Mouse (Mus musculus) granulocyte monocyte progenitor cell, adult 5-6 weeks (primary cell): ENCODE results near the gene Slc48a1. TPM values are rescaled to one million over a fixed set of nuclear protein-coding genes. Genes with fewer than 3 reads are reported as not detected.

Experiments used
- ATAC-seq: replicated peaks from 2 replicates; pipeline ENCODE4 v1.8.0; 2016; ENCODE audit warnings: mild to moderate bottlenecking, moderate TSS enrichment, inconsistent platforms; ENCODE audit not compliant: poor library complexity, severe bottlenecking
- total RNA-seq, 2 experiments: library from RNA; stranded (forward) in 1 of 2; stranded (reverse) in 1 of 2; fragments of 200-712, 200-1000 nt in 1 of 2; fragments of >200 nt in 1 of 2; fragmentation: Nextera tagmentation in 1 of 2; gene quantifications; 2 replicates each; pipeline ENCODE4 v1.2.3; 2014 to 2017

Slc48a1 gene
- total RNA-seq, 2 experiments from 2014 or later, result 71.6 to 99.2 TPM

- ATAC-seq, result no peak
These were observed 18.5 kb downstream of the Slc48a1 start for GRCm38 (mm10) chr15:97796674-97797310.

GRCm38 (mm10) chr15:97798134-97798533 is 19.8 kb downstream of the Slc48a1 start:
- no peak for ATAC-seq

DNA sequence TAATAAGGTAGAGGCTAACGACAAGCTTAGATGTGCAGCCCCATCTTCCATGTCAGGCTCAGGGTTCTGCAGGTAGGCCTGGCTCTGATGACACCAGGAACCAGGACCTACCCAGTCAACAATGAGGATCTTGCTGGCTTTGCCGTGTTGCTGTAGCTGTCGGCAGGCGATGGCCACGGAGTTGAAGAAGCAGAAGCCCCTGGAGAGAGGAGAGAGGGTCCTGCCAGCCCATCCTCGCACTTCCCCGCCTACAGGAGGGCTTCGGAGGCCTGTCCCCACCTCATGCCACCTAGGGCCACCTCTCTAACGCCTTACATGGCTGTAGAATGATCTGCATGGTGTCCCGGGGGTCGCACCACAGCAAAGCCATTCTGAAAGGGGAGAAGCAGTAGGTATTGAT is 21.1 kb downstream of the Slc48a1 start:
- ATAC-seq, result no peak

DNA sequence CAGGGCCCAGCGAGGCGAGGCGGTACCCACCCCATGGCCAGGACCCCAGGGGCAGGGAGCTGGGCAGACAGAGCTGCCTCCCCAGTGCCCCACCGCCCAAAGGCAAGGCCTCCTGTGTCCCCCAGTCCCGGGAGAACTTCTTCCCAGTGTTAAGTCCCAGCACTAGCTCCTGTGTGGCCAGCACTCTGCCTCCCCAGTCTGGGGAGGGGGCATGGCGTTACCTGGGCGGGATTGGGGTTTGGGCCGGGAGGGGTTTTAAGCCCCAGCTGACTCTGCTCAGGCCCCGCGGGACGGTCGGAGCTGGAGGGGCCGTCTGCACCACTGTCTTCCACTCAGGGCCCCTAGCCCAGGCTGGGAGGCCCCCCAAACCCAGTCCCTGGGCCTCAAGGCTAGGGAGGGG is 22.5 kb downstream of the Slc48a1 start:
- no peak for ATAC-seq

GRCm38 (mm10) chr15:97801811-97802210 is 23.5 kb downstream of the Slc48a1 start:
- ATAC-seq, result no peak

DNA sequence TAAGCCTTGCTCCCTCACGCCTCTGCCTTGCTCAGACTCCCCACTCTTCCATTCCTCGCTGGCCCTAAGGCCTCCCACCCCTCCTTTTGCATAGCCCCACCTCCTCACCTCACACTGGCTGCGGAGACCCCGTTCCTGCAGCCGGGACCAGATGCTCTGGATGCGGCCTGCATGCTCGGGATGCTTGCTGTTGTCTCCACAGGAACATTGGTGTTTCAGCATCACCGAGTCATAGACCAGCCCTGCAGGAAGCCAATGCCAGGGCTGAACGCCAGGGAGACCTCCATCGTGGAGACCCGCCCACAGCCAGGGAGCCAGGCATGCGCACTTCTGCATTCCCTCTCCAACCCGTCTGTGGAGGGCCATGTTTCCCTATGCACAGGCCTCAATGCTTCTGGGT is 24.3 kb downstream of the Slc48a1 start:
- ATAC-seq, result no peak

- no peak for ATAC-seq
These were observed 29.5 kb downstream of the Slc48a1 start for GRCm38 (mm10) chr15:97807867-97808266.

DNA sequence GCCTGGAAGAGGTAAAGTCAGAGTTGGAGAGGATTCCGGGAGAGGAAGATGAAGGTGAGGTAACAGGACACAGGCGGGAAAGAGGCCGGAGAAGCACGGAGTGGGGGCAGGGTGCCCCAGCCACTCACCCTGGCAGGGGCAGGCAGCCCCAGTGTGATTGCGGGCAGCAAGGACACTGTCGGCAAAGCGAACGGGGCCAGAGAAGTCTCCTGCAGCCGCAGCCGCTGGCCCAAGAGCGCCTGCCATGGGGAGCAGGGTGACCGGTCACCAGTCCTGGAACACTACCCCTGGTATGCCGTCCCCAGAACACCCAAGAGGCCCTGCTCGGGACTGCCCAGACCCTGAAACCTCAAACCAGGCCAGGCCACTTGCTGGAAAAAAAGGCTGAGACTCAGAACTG is 30.2 kb downstream of the Slc48a1 start:
- no peak for ATAC-seq

DNA sequence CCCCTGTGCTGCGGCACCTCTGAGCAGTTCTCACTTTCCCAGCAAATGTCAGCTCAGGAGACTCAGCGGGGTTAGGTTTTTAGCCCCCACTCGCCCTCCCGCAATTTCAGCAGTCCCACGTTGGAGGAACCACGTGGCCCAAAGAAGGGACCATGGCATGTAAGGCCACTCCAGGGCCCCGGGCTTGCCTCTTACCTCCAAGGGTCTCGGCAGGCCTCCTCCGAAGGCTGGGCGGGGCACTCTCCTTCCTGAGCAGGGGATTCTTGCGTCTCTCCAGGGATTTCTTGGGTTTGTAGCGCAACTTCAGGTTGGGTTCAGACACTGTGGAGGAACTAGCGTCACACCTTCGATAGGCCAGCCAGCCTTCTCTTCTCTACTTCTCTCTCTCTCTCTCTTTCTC is 30.9 kb downstream of the Slc48a1 start:
- ATAC-seq, result no peak

GRCm38 (mm10) chr15:97809942-97810341 is 31.6 kb downstream of the Slc48a1 start:
- ATAC-seq, result peak; percentile 41; the same call in 1 of the 2 replicates

- ATAC-seq, result no peak
These were observed 32.1 kb downstream of the Slc48a1 start for GRCm38 (mm10) chr15:97810399-97810798.

DNA sequence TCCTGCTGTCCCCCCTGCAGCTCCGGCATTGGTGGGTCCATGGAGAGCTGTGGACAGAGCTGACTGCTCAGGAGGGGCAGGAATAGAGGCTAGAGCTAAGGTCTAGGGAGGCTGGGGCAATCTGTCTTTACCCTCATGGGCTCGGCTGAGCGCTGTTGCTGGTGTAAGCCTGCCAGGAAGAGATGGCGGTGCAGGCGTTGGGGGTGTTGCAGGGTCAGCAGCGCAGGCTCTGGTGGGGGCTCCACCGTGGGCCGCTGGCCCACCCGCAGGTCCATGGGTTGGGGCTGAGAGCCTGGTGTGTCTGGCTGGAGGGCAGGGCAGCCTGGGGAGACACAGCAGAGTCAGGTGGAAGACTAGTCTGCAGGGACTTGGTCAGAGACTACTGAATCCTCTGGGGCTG is 33.0 kb downstream of the Slc48a1 start:
- ATAC-seq, result no peak

DNA sequence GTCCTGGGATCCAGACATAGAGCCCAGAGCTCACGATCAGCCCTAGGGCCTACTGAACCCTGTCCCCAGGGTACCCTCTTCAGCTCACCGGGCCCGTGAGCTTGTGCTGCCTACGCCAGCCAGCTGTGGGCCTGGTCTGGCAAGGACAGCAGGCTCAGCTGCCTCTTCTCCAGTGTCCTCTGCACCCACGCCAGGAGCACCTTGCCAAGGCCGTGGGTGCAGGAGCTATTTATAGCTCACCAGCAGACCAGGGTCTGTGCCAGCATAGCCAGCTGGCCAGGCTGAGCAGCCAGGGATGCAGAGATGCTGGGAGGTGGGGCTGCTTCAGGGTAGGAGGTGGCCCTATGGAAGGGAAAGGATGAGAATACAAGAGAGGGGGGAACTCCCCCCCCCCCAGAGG is 33.8 kb downstream of the Slc48a1 start:
- ATAC-seq, result no peak

DNA sequence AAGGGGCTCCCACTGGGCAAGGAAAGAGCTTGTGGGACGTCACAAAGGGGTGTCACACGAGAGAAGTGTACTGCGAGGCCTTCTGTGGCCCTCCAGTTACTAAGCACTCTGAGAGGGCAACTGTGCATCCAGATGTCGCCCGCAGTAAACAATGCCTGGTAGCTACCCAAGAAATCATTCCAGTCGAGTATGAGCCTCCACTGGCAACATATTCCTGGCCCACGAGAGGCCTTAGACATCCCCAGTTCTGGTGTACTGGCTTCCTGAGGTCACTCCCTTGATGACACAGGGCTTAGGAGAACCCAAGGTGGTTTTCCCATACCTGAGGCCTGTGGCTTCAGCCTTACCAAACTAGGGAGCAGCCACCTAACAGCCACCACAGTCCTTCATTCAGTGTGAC is 34.6 kb downstream of the Slc48a1 start:
- ATAC-seq, result no peak

DNA sequence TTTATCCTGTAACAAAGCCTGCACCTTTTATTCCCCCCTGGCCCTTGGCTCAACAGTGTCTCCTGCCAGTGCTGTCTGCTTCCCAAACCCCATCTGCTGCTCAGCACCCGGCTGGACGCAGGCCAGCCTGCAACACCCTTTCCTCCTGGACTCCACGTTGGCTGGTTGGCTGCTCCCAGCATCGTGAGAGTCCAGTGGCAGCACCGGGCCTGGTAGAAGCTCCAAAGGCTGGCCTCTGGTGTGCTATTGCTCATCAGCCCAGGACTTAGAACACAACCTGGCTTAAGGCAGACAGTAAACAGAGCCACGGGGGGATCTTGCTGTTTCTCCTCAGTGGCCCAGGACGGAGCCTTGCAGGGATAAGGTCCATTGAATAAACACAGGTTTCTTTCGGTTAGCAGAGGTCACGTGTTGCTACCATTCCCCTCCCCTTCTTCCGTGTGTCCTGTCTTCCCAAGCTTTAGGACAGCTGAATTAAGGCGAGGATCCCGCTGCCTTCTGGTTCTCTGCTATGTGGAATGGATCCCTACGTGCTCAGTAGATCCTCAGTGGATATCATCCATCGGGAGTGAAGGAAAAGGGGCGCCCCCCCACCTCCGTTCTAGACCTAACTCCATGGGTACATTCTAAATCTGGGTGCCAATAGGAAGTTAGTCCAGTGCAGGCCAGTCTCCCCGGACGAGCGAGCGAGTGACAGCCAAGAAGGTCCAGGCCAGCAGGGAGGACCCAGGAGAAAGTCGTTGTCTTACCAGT is 35.3 kb downstream of the Slc48a1 start:
- no peak for ATAC-seq

DNA sequence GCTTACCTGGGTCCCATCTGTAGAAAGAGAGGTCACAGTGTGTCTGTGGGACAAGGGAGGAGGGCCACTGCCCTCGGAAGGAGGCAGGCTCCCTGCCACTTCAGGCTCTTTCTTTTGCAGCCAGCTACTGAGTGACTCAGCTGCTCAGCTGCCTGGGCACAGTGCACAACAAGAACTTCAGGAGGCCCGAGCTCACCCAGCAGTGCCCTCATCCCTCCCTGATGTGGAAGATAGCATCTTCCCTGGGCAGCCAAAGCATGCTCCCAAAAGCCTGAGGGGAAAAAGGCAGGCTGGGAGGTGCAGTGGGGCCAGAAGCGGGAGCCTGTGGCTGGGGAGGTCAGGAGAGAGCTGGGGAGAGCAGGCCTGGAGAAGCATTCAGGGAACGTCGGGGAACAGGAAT is 36.4 kb downstream of the Slc48a1 start:
- no peak for ATAC-seq

- ATAC-seq, result no peak
These were observed 36.9 kb downstream of the Slc48a1 start for GRCm38 (mm10) chr15:97815254-97815653.

DNA sequence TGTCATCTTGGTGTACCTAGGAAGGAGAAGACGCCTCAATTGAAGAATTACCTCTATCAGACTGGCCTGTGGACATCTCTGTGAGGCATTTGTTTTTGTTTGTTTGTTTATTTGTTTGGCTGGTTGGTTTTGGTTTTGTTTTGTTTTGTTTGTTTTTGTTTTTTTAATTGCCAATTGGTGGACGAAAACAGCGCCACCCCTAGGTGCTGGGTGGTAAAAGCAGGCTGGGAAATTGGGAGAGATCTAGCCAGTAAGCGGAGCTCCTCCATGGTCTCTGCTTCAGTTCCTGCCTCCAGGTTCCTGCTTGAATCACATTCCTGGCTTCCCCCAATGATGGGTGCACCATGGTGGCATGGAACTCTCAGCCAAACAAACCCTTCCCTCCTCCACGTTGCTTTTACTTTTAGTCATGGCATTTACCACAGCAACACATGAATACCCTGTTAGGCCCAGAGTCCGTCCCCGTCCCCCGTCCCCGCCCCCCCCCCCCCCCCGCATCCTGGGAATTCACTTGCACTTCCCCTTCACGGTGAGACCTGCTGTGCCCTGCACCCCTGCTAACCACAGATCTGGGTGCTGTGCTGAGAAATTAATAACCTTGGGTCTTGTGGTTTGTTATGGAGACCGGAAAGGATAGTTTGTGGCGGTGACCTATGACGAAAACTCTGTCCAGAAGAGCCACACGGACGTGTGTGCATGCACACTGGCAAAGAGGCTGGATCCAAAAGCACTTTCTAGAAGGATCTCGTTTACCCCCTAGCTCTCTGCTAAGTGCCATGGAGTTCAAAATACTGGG is 38.1 kb downstream of the Slc48a1 start:
- peak; percentile 69 for ATAC-seq

DNA sequence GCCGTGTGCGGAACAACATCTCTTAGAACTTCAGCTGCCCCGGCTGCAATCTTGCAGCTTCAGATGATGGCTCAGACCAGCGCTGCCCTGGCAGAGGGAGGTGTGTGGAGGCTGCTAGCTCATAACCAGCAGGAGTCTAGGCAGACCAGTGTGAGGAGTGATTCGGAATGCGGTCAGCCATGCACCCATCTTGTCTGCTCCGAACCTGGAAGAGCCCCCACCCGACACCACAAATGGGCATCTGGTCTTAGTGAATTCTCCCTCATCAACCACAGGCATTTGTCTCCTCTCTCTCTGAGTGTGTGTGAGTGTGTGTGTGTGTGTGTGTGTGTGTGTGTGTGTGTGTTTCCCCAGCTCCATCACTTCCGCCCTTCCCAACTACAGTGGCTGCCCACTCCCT is 41.6 kb downstream of the Slc48a1 start:
- ATAC-seq, result no peak

DNA sequence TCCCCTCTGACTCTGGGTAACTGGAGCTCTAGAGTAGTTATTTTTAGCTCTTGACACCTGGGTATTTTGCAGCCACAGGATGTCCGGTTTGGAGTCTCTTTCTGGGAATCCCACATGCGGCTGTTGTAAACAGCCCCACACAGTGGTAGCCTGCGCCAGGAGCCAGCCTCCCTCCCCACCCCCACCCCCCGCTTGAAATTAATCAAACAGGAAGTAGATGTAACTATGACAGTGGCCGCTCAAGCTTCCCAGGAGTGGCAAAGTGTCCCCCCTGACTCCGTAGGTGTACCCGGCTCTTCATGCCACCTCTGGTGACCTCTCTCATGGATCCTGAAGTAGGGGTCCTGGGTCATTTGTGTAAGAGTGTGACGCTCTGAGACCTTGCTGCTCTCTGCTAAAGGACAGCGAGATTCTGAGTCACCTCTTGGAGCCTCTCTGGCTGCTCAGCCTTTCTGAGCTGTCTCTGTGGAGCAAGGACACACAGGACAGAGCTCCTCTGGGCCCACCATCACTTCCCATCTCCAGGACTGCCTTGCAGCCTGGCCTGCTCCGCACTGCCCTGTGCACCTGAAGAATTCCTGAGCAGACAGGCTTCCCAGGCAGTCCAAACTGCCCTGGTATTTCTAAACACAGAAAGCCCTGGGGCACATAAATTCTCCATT is 43.1 kb downstream of the Slc48a1 start:
- ATAC-seq, result peak; percentile 5

DNA sequence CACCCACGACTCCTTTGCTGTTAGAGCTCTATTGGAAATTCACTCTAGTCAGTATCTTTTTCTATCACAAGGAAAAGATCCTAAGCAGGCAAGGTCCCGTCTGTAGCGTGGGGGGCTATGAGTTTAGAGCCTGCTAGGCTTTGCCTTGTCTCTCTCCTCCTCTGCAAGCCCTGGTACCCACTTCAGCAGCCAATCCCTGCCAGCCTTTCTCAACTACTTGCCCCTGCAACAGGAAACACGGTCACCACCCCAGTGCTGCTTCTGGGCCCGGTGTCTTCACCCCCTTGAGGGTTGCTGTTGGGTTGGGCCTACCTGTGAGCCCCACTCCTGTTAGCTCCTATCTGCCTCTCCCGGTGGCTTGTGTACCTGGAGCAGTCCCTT is 43.7 kb downstream of the Slc48a1 start:
- peak; percentile 18; the same call in 1 of the 2 replicates for ATAC-seq
